Mouse (Mus musculus) kidney, embryonic 16.5 days (tissue): ENCODE results near the gene Luc7l3. TPM values are rescaled to one million over a fixed set of nuclear protein-coding genes. Genes with fewer than 3 reads are reported as not detected.

Experiments
- ATAC-seq: fragments of 200-750 bp; cut with Nextera tagmentation; 2 replicates; pipeline ENCODE4 v1.8.0; 2017; ENCODE audit warnings: moderate TSS enrichment; ENCODE audit not compliant: low FRiP score, low TSS enrichment
- H3K27ac ChIP-seq: fragments of 300-500 bp; sonication (generic); 2 replicates; pipeline ENCODE4 v1.5.1; 2014; ENCODE audit warnings: low read length
- H3K27me3 ChIP-seq: fragments of 300-500 bp; sonication (generic); 2 replicates; pipeline ENCODE4 v1.6.1; 2014; ENCODE audit warnings: low read length, control low read depth, mixed read lengths; ENCODE audit not compliant: insufficient read depth
- H3K36me3 ChIP-seq: fragments of 300-500 bp; sonication (generic); 2 replicates; pipeline ENCODE4 v1.6.1; 2014; ENCODE audit warnings: low read length, control low read depth, mixed read lengths; ENCODE audit not compliant: insufficient read depth
- H3K4me1 ChIP-seq: fragments of 300-500 bp; sonication (generic); 2 replicates; pipeline ENCODE4 v1.6.1; 2014; ENCODE audit warnings: low read length, control low read depth, mixed read lengths; ENCODE audit not compliant: insufficient read depth
- H3K4me2 ChIP-seq: fragments of 300-500 bp; sonication (generic); replicated peaks from 2 replicates; pipeline ENCODE4 v1.6.1; 2014; ENCODE audit warnings: low read depth, low read length
- H3K4me3 ChIP-seq: fragments of 300-500 bp; sonication (generic); 2 replicates; pipeline ENCODE4 v1.5.1; 2014; ENCODE audit warnings: mild to moderate bottlenecking, low read length
- H3K9ac ChIP-seq: fragments of 300-500 bp; sonication (generic); replicated peaks from 2 replicates; pipeline ENCODE4 v1.6.1; 2014; ENCODE audit warnings: low read length
- H3K9me3 ChIP-seq: fragments of 300-500 bp; sonication (generic); 2 replicates; pipeline ENCODE4 v1.6.1; 2016; ENCODE audit warnings: low read length, control low read depth
- WGBS: fragments of 180-500 bp; shearing (Covaris S2); extraction: QIAGEN DNeasy Blood & Tissue Kit; methylation state at CpG from one replicate; pipeline ENCODE4 v1.1.7; 2014; 5-methylcytosine and 5-hydroxymethylcytosine counted together
- polyA plus RNA-seq: library from polyadenylated mRNA; unstranded; fragments of >200 nt; fragmentation: Nextera tagmentation; extraction: Ambion mirVana; gene quantifications from 2 replicates; pipeline ENCODE4 v1.2.1, GENCODE M21; 2015

The Luc7l3 gene
- polyA plus RNA-seq, 1 experiment from 2014 or later, result 99.5 TPM

DNA sequence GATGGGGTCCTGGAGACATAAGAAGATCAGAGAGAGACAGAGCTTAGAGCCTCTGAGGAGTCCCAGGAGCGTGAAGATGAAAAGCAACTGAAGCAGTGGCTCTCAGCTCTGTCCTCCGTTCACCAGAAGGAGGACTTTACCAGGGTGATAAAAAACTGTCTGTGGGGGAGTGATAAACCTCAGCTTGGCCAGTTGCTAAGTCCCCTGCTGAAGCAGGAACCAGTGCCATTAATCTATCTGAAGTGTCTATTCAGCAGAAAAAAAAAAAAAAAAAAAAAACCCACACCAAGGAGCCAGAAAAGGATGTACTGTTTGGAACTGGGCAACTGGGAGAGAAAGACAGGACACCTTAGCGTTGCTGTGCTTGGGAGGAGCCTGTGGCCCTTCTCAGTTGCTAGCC, 29.3 kb upstream of the Luc7l3 start:
- no peak for ATAC-seq
- Histone ChIP-seq H3K9me3 (no peaks in the 10 kb centered on the region), H3K4me2 (no peak overlapping the region), H3K27me3 (no peaks in the 10 kb centered on the region), H3K9ac (no peak overlapping the region), H3K4me3 (no peak overlapping the region), H3K27ac (no peak overlapping the region), H3K4me1 (peaks cover 22% of the 10 kb centered on the region), H3K36me3 (no peaks in the 10 kb centered on the region)
- WGBS, result 13% methylated on average over 3 of the region's 3 CpGs

GRCm38 (mm10) chr11:94350337-94350736, 28.5 kb upstream of the Luc7l3 start:
- no peak overlapping the region for H3K9ac ChIP-seq
- H3K27ac ChIP-seq, result no peak overlapping the region
- WGBS, result 79% methylated on average over 1 of the region's 1 CpGs
- no peak for ATAC-seq
- no peak overlapping the region for H3K4me2 ChIP-seq
- no peaks in the 10 kb centered on the region for H3K27me3 ChIP-seq
- no peaks in the 10 kb centered on the region for H3K9me3 ChIP-seq
- peaks cover 26% of the 10 kb centered on the region for H3K4me1 ChIP-seq
- H3K36me3 ChIP-seq, result no peaks in the 10 kb centered on the region
- no peak overlapping the region for H3K4me3 ChIP-seq

GRCm38 (mm10) chr11:94349839-94350238, 28.1 kb upstream of the Luc7l3 start:
- Histone ChIP-seq H3K4me2 (no peak overlapping the region), H3K9ac (no peak overlapping the region), H3K4me1 (peaks cover 27% of the 10 kb centered on the region), H3K36me3 (no peaks in the 10 kb centered on the region), H3K27ac (no peak overlapping the region), H3K4me3 (no peak overlapping the region), H3K27me3 (no peaks in the 10 kb centered on the region), H3K9me3 (no peaks in the 10 kb centered on the region)
- ATAC-seq, result no peak
- 93% methylated on average over 2 of the region's 2 CpGs for whole genome bisulfite sequencing

DNA sequence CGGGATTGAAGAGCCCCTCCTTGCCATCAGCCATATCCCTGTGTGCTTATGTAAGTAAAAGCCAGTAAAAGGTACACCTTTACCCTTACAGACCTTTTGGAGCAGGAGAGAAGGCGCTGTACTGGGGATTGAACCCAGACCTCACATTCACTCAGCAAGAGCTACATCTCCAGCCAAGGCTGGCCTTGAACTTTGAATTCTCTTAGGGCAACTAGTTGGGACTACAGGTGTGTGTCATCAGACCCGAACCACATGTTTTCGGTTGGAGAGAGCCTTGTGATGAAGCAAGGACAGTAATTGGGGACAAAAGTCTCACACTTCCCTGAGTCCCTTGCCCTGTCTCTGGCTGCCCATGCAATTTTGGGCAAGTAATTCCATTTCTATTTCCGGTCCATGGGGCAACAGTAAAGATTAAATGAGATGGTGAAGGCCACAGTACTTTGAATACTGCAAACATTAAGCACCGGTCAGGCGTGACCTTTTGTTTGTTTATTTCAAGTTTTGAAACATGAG, 25.3 kb upstream of the Luc7l3 start:
- peak overlapping the region; percentile 44; the same call in 1 of the 2 replicates for H3K27ac ChIP-seq
- 71% methylated on average over 7 of the region's 7 CpGs for WGBS
- H3K4me1 ChIP-seq, result peaks cover 46% of the 10 kb centered on the region

DNA sequence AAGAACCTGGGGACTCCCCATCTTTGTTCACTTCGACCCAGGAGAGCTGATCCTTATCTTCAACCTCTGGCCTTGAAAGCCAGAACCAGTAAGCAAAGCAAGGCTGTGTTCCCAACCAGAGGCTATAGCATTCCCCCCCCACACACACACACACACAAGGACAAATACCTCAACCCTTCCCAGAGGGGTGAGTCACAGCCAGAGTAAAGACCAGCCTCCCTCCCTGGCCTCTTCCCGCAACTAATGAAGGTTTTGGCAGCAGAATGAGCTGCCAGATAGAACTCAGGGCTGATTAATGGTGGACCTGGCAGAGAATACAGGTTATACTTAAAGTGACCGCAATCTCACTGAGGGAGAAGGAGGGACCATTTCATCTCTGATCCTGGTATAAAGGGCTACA, 24.8 kb upstream of the Luc7l3 start:
- Histone ChIP-seq H3K9me3 (no peaks in the 10 kb centered on the region), H3K4me3 (no peak overlapping the region), H3K4me1 (peaks cover 49% of the 10 kb centered on the region), H3K36me3 (no peaks in the 10 kb centered on the region), H3K9ac (no peak overlapping the region), H3K27me3 (no peaks in the 10 kb centered on the region), H3K27ac (peak overlapping the region; percentile 44; the same call in 1 of the 2 replicates), H3K4me2 (no peak overlapping the region)
- 32% methylated on average over 3 of the region's 3 CpGs for WGBS
- ATAC-seq, result no peak

More for the DNA sequence above, 25.3 kb upstream of the Luc7l3 start:
- Histone ChIP-seq H3K36me3 (no peaks in the 10 kb centered on the region), H3K9me3 (no peaks in the 10 kb centered on the region), H3K9ac (no peak overlapping the region), H3K4me3 (no peak overlapping the region), H3K4me2 (no peak overlapping the region), H3K27me3 (no peaks in the 10 kb centered on the region)
- ATAC-seq, result no peak

- ATAC-seq, result no peak
- Histone ChIP-seq H3K27me3 (no peaks in the 10 kb centered on the region), H3K4me1 (peaks cover 47% of the 10 kb centered on the region), H3K36me3 (no peaks in the 10 kb centered on the region), H3K4me2 (no peak overlapping the region), H3K27ac (no peak overlapping the region), H3K9ac (no peak overlapping the region), H3K9me3 (no peaks in the 10 kb centered on the region), H3K4me3 (no peak overlapping the region)
- WGBS, result 81% methylated on average over 10 of the region's 10 CpGs
These were observed 24.1 kb upstream of the Luc7l3 start for GRCm38 (mm10) chr11:94345926-94346325.

DNA sequence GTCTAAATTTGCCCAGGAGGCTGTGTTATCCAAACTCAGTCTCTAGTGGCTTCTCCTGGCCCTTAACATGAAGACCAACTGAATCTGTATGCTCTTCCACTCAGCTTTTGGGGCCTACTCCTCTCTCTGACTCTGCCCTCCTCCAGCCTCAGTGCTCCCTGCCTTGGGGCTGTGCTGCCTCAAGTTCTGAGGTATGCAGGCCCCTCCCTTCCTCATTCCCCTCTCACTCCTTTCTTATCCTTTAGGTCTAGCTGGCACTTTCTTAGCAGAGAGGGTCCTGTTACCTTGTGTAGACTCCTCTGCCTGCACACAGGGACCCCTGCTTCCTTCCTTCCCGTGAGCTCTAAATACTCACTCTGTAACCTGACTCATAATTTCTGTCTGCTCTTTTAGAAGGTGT, 22.7 kb upstream of the Luc7l3 start:
- no peak overlapping the region for H3K4me3 ChIP-seq
- H3K27me3 ChIP-seq, result no peaks in the 10 kb centered on the region
- peaks cover 3% of the 10 kb centered on the region for H3K36me3 ChIP-seq
- no peaks in the 10 kb centered on the region for H3K9me3 ChIP-seq
- peaks cover 45% of the 10 kb centered on the region for H3K4me1 ChIP-seq
- WGBS, result 41% methylated on average over 1 of the region's 1 CpGs
- no peak overlapping the region for H3K9ac ChIP-seq
- no peak overlapping the region for H3K27ac ChIP-seq
- ATAC-seq, result no peak
- no peak overlapping the region for H3K4me2 ChIP-seq

DNA sequence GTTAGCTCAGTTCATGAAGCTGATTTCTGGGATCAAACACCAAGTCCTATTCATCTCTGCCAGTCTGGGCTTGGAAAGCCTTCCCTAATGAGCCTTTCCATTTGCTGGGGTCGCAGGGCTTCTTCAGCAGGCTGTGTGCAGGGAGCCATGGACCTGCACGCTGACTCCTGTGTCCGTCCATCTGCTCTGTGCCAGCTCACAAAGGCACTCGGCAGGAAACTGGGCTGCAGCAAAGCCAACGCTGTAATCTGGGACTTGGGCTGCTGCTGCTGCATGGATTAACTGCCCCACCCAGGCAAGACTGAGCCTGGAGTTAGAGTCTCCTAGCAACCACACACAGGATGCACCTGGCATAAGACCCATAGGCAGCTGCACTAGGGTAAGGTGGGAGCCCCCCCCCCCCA, 22.2 kb upstream of the Luc7l3 start:
- peaks cover 45% of the 10 kb centered on the region for H3K4me1 ChIP-seq

GRCm38 (mm10) chr11:94342114-94342905, 20.5 kb upstream of the Luc7l3 start:
- no peak for ATAC-seq
- H3K27me3 ChIP-seq, result no peaks in the 10 kb centered on the region
- no peak overlapping the region for H3K9ac ChIP-seq
- peaks cover 18% of the 10 kb centered on the region for H3K36me3 ChIP-seq
- no peak overlapping the region for H3K4me3 ChIP-seq
- H3K4me2 ChIP-seq, result no peak overlapping the region
- H3K27ac ChIP-seq, result peak overlapping the region; percentile 19; the same call in 1 of the 2 replicates
- no peaks in the 10 kb centered on the region for H3K9me3 ChIP-seq
- WGBS, result 19% methylated on average over 13 of the region's 13 CpGs
- H3K4me1 ChIP-seq, result peaks cover 42% of the 10 kb centered on the region

More for the DNA sequence above, 22.2 kb upstream of the Luc7l3 start:
- Histone ChIP-seq H3K36me3 (peaks cover 8% of the 10 kb centered on the region), H3K9ac (peak overlapping the region; percentile 36; the same call in 1 of the 2 replicates), H3K4me2 (no peak overlapping the region), H3K27ac (no peak overlapping the region), H3K9me3 (no peaks in the 10 kb centered on the region), H3K27me3 (no peaks in the 10 kb centered on the region), H3K4me3 (no peak overlapping the region)
- no peak for ATAC-seq
- WGBS, result 43% methylated on average over 5 of the region's 5 CpGs
